Mouse (Mus musculus) embryonic facial prominence, embryonic 14.5 days (tissue): ENCODE data around the gene 1700057G04Rik. TPM values are rescaled to one million over a fixed set of nuclear protein-coding genes. Genes with fewer than 3 reads are reported as not detected.

Experiments used
- ATAC-seq: fragments of 200-750 bp; cut with Nextera tagmentation; 2 replicates; pipeline ENCODE4 v1.8.0; 2017; ENCODE audit warnings: low read depth, moderate number of reproducible peaks, moderate TSS enrichment
- DNase-seq: peaks from one replicate; pipeline ENCODE4 v3.0.0-alpha.2; 2015; ENCODE audit warnings: low spot score
- H3K27ac ChIP-seq: fragments of 300-500 bp; sonication (generic); replicated peaks from 2 replicates; pipeline ENCODE4 v1.5.1; 2014; ENCODE audit warnings: low read depth, mild to moderate bottlenecking, low read length, moderate library complexity
- H3K27me3 ChIP-seq: fragments of 300-500 bp; sonication (generic); replicated peaks from 2 replicates; pipeline ENCODE4 v1.6.1; 2014; ENCODE audit warnings: low read length; ENCODE audit not compliant: control insufficient read depth, insufficient read depth
- H3K36me3 ChIP-seq: fragments of 300-500 bp; sonication (generic); 2 replicates; pipeline ENCODE4 v1.6.1; 2014; ENCODE audit warnings: low read length, mixed read lengths; ENCODE audit not compliant: control insufficient read depth, insufficient read depth
- H3K4me1 ChIP-seq: fragments of 300-500 bp; sonication (generic); 2 replicates; pipeline ENCODE4 v1.6.1; 2014; ENCODE audit warnings: antibody characterized with exemption, low read length; ENCODE audit not compliant: control insufficient read depth, insufficient read depth
- H3K4me2 ChIP-seq: fragments of 300-500 bp; sonication (generic); 2 replicates; pipeline ENCODE4 v1.6.1; 2014; ENCODE audit warnings: low read depth, mild to moderate bottlenecking, low read length, moderate library complexity, mixed read lengths
- H3K4me3 ChIP-seq: fragments of 300-500 bp; sonication (generic); 2 replicates; pipeline ENCODE4 v1.5.1; 2014; ENCODE audit warnings: low read depth, mild to moderate bottlenecking, low read length
- H3K9ac ChIP-seq: fragments of 300-500 bp; sonication (generic); 2 replicates; pipeline ENCODE4 v1.6.1; 2014; ENCODE audit warnings: low read depth, mild to moderate bottlenecking, low read length, moderate library complexity, mixed read lengths
- H3K9me3 ChIP-seq: fragments of 300-500 bp; sonication (generic); 2 replicates; pipeline ENCODE4 v1.6.1; 2016; ENCODE audit warnings: low read length; ENCODE audit not compliant: control insufficient read depth
- WGBS: fragments of 180-500 bp; shearing (Covaris S2); extraction: QIAGEN DNeasy Blood & Tissue Kit; methylation state at CpG from one replicate; pipeline ENCODE4 v1.1.7; 2014; 5-methylcytosine and 5-hydroxymethylcytosine counted together
- polyA plus RNA-seq: library from polyadenylated mRNA; unstranded; fragments of >200 nt; fragmentation: Nextera tagmentation; extraction: Ambion mirVana; gene quantifications from 2 replicates; pipeline ENCODE4 v1.2.1, GENCODE M21; 2014

1700057G04Rik gene
- polyA plus RNA-seq, 1 experiment from 2014 or later = not detected

DNA sequence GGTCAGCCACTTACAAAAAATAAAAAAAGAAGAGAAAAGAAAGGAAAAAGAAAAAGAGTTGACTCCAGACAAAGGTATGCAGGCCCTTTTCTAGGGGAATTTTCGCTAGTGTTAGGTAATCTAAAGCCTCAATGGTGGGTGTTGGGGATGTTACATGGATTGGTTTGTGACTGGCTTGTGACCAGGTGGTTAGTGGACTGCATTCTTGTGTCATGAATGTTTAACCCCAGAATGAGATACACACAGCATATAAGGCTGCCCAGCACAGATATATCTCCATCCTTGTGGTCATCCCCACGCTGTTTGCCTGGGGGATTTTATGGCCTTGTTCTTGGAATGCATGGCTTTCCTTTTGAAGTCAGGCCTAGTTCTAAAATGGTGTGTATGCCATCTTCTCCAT lies 35.9 kb upstream of the 1700057G04Rik start:
- no peak overlapping the region for H3K4me2 ChIP-seq
- ATAC-seq (no peak), DNase-seq (no peak)
- 83% methylated on average over 2 of the region's 2 CpGs for WGBS
- no peak overlapping the region for H3K27ac ChIP-seq
- no peak overlapping the region for H3K9ac ChIP-seq
- H3K9me3 ChIP-seq = no peaks in the 10 kb centered on the region
- H3K36me3 ChIP-seq = peaks cover 16% of the 10 kb centered on the region
- 0 out of 2 replicates have a peak, but pooled peaks cover 6% of the 10 kb centered on the region for H3K4me1 ChIP-seq
- H3K4me3 ChIP-seq = no peak overlapping the region
- H3K27me3 ChIP-seq = no peaks in the 10 kb centered on the region

DNA sequence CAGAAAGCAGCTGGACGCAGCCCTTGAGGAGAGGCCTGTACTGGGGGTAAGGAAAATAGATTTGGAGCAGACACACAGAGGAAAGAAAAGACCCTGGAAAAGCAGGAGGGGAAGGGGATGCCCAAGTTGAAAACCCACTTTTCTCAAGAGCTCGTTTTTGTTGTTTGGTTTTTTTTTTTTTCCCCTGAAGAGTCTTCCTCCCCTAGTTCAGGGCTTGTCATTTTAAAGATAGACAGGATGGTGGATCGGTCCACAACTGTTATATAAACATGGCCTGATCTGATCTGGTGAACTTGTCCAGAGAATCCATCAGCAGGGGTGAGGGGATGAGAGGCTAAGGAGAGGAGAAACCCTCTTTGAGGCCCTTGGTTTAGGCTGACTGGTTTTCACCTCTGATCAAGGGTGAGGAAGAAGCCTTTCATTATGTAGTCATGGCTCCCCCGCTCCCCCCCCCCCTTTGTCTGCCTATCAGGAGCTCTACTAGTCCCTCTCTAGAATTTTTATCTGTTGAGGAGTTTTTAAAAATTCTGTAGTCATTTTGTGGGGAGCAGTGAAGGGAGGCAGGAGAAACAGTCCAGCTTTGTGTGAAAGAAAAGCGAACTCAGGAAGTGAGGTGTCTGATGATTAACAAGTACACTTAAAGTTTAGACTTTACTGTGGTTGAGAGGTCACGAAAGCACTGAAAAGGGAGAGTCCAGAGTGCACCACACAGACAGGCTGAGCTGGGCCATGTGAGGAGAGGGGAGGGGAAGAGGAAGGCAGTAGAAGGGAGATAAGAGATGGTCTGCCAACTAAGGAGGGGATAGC lies 35.0 kb upstream of the 1700057G04Rik start:
- Histone ChIP-seq H3K4me3 (no peak overlapping the region), H3K27ac (no peak overlapping the region), H3K9ac (no peak overlapping the region), H3K4me2 (no peak overlapping the region), H3K36me3 (peaks cover 16% of the 10 kb centered on the region), H3K4me1 (0 out of 2 replicates have a peak, but pooled peaks cover 6% of the 10 kb centered on the region), H3K27me3 (no peaks in the 10 kb centered on the region), H3K9me3 (no peaks in the 10 kb centered on the region)
- WGBS = 61% methylated on average over 6 of the region's 6 CpGs
- DNase-seq = no peak
- ATAC-seq = no peak

DNA sequence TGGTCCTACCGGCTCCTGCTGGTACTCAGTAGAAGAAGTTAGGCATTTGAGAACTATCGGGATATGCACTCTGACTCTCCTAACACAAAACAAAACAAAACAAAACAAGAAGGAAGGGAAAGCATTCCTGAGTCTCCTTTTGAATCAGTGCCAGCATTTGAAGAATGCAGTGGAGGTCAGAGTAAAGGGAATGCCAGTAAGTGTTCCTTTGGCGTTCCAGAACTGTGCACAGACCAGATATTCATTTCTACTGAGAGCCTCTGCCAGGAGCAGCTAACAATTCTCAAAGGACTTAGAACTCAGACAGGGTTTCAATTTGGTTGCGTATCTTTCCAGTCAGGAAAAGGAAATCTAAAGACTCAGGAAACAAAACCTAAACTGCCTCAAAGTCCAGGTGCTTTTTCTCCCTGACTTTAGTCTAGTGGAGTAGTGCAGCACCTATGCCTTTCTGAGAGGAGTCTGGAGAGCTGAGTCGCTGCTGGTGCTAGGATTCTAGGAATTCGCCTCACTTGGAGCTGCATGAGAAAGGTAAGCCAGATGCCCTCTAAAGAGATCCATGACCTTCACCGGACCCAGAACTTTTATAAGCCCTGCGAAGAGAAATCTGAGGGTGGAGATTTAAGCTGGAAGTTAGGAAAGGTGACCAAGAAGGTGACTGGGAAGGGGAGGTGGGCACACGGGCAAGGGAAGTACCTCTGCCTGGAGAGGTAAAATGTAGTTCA lies 33.5 kb upstream of the 1700057G04Rik start, which contains the start of gene Plscr2:
Gene Plscr2 (plus strand): TSS at position 117 of the 722 bp plus-strand sequence.
- peak; percentile 88 for ATAC-seq
- Histone ChIP-seq H3K4me3 (no peak within 1 kb of the TSS), H3K4me2 (no peak within 1 kb of the TSS), H3K27me3 (no peaks in the 10 kb centered on the region), H3K27ac (peak within 1 kb of the TSS; percentile 58), H3K9me3 (no peaks in the 10 kb centered on the region), H3K4me1 (0 out of 2 replicates have a peak, but pooled peaks cover 6% of the 10 kb centered on the region), H3K36me3 (peaks cover 7% of the 10 kb centered on the region), H3K9ac (no peak within 1 kb of the TSS)
- 53% methylated on average over 9 of the region's 9 CpGs for WGBS
- DNase-seq = peak; percentile 82

DNA sequence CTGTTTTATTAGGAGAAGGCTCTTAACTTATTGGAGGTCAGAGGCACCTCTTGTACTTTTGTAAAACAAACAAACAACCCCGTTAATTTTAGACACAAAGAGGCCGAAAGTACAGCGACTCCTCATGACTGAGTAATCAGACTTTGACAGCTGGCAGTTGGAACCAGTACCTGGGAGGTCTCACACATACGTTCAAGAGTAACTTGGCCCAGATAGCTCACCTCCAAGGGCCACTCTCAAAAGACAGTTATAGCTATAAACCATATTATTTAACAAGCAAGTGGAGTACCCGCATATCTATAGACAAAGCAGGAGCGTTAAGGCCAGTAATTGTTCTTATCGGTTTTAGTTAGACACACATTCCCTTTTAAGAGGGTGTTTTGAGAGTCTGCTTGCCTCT lies 32.8 kb upstream of the 1700057G04Rik start:
- Histone ChIP-seq H3K36me3 (peaks cover 4% of the 10 kb centered on the region; the same call in 1 of the 2 replicates), H3K9me3 (no peaks in the 10 kb centered on the region), H3K9ac (no peak overlapping the region), H3K4me2 (no peak overlapping the region), H3K4me3 (no peak overlapping the region), H3K27me3 (no peaks in the 10 kb centered on the region), H3K4me1 (0 out of 2 replicates have a peak, but pooled peaks cover 6% of the 10 kb centered on the region), H3K27ac (no peak overlapping the region)
- DNase-seq (no peak), ATAC-seq (no peak)
- 76% methylated on average over 7 of the region's 7 CpGs for WGBS

DNA sequence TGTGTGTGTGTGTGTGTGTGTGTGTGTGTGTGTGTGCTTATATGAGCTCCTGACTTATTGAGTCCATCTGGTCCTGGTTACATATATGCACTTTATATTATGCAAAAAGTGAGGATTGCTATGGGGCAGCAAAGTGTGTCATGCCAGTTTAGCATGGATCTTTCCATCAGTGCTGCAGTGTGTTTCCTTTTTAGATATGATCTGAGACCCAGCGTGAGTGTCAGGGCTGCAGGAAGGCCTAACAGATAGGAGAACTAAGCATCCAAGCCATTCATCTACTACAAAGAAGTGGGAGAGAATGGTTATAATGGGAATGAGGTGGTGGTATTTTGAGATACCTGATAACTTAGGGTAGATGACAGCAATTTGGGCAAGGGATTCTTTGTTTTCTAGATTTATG lies 29.1 kb upstream of the 1700057G04Rik start:
- Histone ChIP-seq H3K9ac (no peak overlapping the region), H3K27ac (no peak overlapping the region), H3K4me2 (no peak overlapping the region), H3K36me3 (no peaks in the 10 kb centered on the region), H3K4me1 (0 out of 2 replicates have a peak, but pooled peaks cover 5% of the 10 kb centered on the region), H3K4me3 (no peak overlapping the region), H3K9me3 (no peaks in the 10 kb centered on the region), H3K27me3 (no peaks in the 10 kb centered on the region)
- DNase-seq = no peak
- WGBS = 57% methylated on average over 1 of the region's 1 CpGs
- ATAC-seq = no peak

DNA sequence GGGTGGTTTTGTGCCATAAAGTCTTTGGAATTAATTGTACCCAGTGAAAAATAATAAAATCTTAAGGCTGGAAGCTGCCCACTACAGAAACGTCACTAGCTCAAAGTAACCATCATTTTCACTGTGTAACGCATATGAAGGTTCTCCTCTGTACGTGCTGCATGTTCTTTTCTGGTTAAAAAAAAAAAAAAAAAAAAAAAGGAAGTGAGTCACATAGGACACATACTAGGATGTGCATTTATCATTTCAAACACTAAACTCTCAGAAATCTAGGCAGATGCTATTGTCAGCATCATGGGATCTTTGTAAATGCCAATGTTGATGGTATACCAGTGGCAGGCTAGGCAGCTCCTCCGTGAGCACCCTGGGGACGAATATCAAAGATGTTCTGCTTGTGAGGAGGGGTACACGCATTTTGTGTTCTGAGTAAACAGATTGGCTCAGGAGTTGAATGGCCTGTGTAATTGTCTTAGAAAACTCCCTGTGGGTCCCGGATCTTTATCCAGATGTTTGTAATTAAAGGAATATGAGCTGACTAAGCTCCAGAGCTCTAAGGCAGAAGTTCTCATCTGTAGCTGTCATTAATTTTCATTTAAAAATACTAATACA lies 26.5 kb upstream of the 1700057G04Rik start:
- Histone ChIP-seq H3K36me3 (no peaks in the 10 kb centered on the region), H3K9me3 (no peaks in the 10 kb centered on the region), H3K27me3 (no peaks in the 10 kb centered on the region), H3K9ac (no peak overlapping the region), H3K4me3 (no peak overlapping the region), H3K4me1 (no peaks in the 10 kb centered on the region), H3K27ac (no peak overlapping the region), H3K4me2 (no peak overlapping the region)
- ATAC-seq (no peak), DNase-seq (no peak)
- 25% methylated on average over 7 of the region's 7 CpGs for WGBS

DNA sequence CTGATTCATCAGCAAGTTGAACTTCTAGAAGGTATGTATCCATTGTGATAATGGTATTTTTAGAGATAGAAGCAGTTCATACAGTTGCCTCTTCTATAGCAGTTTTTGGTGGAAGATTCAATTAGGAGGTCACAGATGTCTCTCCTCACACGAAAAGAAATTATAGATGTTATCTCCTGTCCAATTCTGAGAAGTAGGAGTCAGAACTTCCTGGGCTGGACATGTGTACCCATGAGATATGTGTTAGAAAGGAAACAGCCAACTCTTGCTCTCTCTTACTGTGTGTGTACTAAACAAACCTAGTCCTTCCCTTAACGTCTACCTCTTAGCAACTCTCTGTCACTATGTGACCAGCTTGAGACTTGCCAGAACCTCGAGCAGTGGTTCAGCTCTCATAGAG lies 19.5 kb upstream of the 1700057G04Rik start:
- DNase-seq (no peak), ATAC-seq (no peak)
- Histone ChIP-seq H3K9me3 (no peaks in the 10 kb centered on the region), H3K36me3 (no peaks in the 10 kb centered on the region), H3K27ac (no peak overlapping the region), H3K4me3 (no peak overlapping the region), H3K27me3 (no peaks in the 10 kb centered on the region), H3K9ac (no peak overlapping the region), H3K4me2 (no peak overlapping the region), H3K4me1 (no peaks in the 10 kb centered on the region)
- 75% methylated on average over 3 of the region's 3 CpGs for WGBS

DNA sequence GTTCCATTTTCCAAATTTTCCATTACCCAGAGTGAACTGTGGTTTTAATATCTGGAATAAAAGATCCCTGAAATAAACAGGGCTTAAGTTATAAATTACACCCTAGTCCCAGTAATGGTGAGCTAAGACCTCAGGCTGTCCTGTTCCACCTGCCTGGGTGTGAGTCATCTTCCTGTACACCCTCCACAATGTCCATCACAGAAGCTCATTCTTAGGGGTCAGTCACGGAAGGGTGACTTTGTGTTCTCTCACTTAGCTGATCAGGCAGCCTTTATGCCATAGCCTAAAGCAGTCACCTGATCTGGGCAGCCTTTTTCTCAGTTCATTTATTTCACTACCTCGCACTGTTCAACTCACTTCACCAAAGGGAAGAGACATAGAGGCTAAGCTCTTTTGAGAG lies 17.0 kb upstream of the 1700057G04Rik start:
- H3K9ac ChIP-seq = no peak overlapping the region
- no peak overlapping the region for H3K4me3 ChIP-seq
- H3K4me1 ChIP-seq = no peaks in the 10 kb centered on the region
- WGBS = 65% methylated on average over 2 of the region's 2 CpGs
- DNase-seq (no peak), ATAC-seq (no peak)
- H3K4me2 ChIP-seq = no peak overlapping the region
- no peaks in the 10 kb centered on the region for H3K9me3 ChIP-seq
- H3K27ac ChIP-seq = no peak overlapping the region
- no peaks in the 10 kb centered on the region for H3K27me3 ChIP-seq
- no peaks in the 10 kb centered on the region for H3K36me3 ChIP-seq
